18 mouse cellular contexts compared by ENCODE assay signal in the genomic region with DNA sequence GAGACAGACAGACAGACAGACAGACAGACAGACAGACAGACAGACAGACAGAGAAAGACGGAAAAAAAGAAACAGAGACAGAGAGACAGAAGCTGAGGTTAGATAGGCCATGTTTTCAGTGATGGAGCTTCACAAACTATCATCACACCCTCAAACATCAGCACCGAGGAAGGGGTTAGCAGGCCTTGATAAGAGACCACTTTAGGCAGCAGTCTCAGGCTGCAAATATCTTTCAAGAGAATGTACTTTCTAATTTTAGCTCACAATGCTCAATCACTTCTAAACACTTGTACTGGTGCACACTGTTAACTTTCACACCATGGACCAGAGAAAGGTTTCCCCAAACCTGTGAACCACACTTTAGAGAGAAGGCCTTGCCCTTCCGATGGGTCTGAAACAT.
"Had no signal": no experiment of that assay in that cellular context is flagged by ENCODE, and none has a peak within 500 bp of the region (broad histone marks: within the 10 kb centered on the region; RNA-seq: fewer than 3 reads in every experiment).

No protein-coding gene starts in this region.

- H3K27me3 ChIP-seq: limb, embryonic 13.5 days; liver, embryonic 12.5 days; liver, embryonic 15.5 days; lung, embryonic 15.5 days; megakaryocyte, embryonic 14.5 days; midbrain, embryonic 13.5 days had no signal

- ATAC-seq: liver, embryonic 12.5 days; midbrain, embryonic 13.5 days had no signal

- H3K9me3 ChIP-seq: limb, embryonic 10.5 days; limb, embryonic 13.5 days; liver, embryonic 12.5 days; liver, embryonic 15.5 days; lung, embryonic 15.5 days; midbrain, embryonic 10.5 days; midbrain, embryonic 13.5 days had no signal

- H3K36me3 ChIP-seq: limb, embryonic 10.5 days; limb, embryonic 13.5 days; liver, embryonic 12.5 days; liver, embryonic 15.5 days; lung, embryonic 15.5 days; midbrain, embryonic 10.5 days; midbrain, embryonic 13.5 days had no signal

- DNase-seq: kidney, postnatal 25 days; layer of hippocampus, adult 9-11 months; liver; lung, adult 18-20 months; lung, postnatal 10 days; lung, postnatal 36 days; thymus, adult 18-20 months; thymus, postnatal 36 days had no signal

- H3K4me3 ChIP-seq: layer of hippocampus, adult 2 months; limb, embryonic 10.5 days; limb, embryonic 13.5 days; liver, embryonic 12.5 days; liver, embryonic 15.5 days; lung, embryonic 15.5 days; megakaryocyte, embryonic 14.5 days; midbrain, embryonic 10.5 days; midbrain, embryonic 13.5 days had no signal

- H3K4me2 ChIP-seq: limb, embryonic 13.5 days; liver, embryonic 12.5 days; liver, embryonic 15.5 days; lung, embryonic 15.5 days; midbrain, embryonic 13.5 days had no signal

- H3K27ac ChIP-seq: kidney, postnatal 0 days; layer of hippocampus, adult 2 months; limb, embryonic 10.5 days; limb, embryonic 13.5 days; liver, embryonic 12.5 days; liver, embryonic 15.5 days; lung, embryonic 15.5 days; midbrain, embryonic 10.5 days; midbrain, embryonic 13.5 days had no signal

- H3K9ac ChIP-seq: limb, embryonic 13.5 days; liver, embryonic 12.5 days; liver, embryonic 15.5 days; lung, embryonic 15.5 days; midbrain, embryonic 13.5 days had no signal

- H3K4me1 ChIP-seq: limb, embryonic 10.5 days; limb, embryonic 13.5 days; liver, embryonic 12.5 days; liver, embryonic 15.5 days; lung, embryonic 15.5 days; megakaryocyte, embryonic 14.5 days; midbrain, embryonic 10.5 days; midbrain, embryonic 13.5 days had no signal
